Mouse (Mus musculus) heart, postnatal 36 days (tissue): ENCODE data around the gene Egln1. TPM values are rescaled to one million over a fixed set of nuclear protein-coding genes. Genes with fewer than 3 reads are reported as not detected.
A peak's percentile ranks its signal among the peaks of the same experiment; 100 is the strongest.

Source experiments
- DNase-seq, 2 experiments: peaks; one replicate each; pipeline ENCODE4 v3.0.0; 2021 to 2022
- intact Hi-C: fragments of 180-260 bp; cut with DNase I; formaldehyde crosslinking; loops from one replicate; pipeline ENCODE4 v1.15.1; 2025
- total RNA-seq, 2 experiments: library from RNA; stranded (reverse); gene quantifications; 2 replicates each; pipeline ENCODE4 v1.2.3; 2021

Gene Egln1
- 100 to 1,000 TPM; 294 to 306 TPM for total RNA-seq

- intact Hi-C loops = loop anchor here (1.0 to 5.0 kb wide), 4 partner anchors 37 to 87 kb away; partner anchors contain the start of genes Exoc8, Sprtn and Tsnax
- DNase-seq = peak; percentile 81 to 89
Observed at GRCm38 (mm10) chr8:124949209-124950068, at the start of gene Egln1. Gene Egln1 (minus strand): TSS chr8:124949324.

GRCm38 (mm10) chr8:124995776-124996175 lies 46.7 kb upstream of the Egln1 start:
- intact Hi-C loops = no loop called here
- DNase-seq = no peak

- intact Hi-C loops = no loop called here
- DNase-seq = no peak
Observed at GRCm38 (mm10) chr8:124991668-124991926, 42.5 kb upstream of the Egln1 start.

- intact Hi-C loops = no loop called here
- DNase-seq = no peak
Observed at GRCm38 (mm10) chr8:124990923-124991667, 42.0 kb upstream of the Egln1 start.

- intact Hi-C loops = no loop called here
- no peak for DNase-seq
Observed at GRCm38 (mm10) chr8:124980828-124981227, 31.7 kb upstream of the Egln1 start.

- DNase-seq = no peak
- intact Hi-C loops = no loop called here
Observed at GRCm38 (mm10) chr8:124980036-124980435, 30.9 kb upstream of the Egln1 start.

- no peak for DNase-seq
Observed at GRCm38 (mm10) chr8:124978026-124978425, 28.9 kb upstream of the Egln1 start.

GRCm38 (mm10) chr8:124976211-124976610 lies 27.1 kb upstream of the Egln1 start:
- intact Hi-C loops = no loop called here
- DNase-seq = no peak

More at GRCm38 (mm10) chr8:124978026-124978425, 28.9 kb upstream of the Egln1 start:
- intact Hi-C loops = no loop called here

- intact Hi-C loops = no loop called here
Observed at GRCm38 (mm10) chr8:124974254-124974653, 25.1 kb upstream of the Egln1 start.

GRCm38 (mm10) chr8:124973221-124973620 lies 24.1 kb upstream of the Egln1 start:
- intact Hi-C loops = no loop called here
- no peak for DNase-seq

More at GRCm38 (mm10) chr8:124974254-124974653, 25.1 kb upstream of the Egln1 start:
- DNase-seq = no peak

- intact Hi-C loops = no loop called here
- no peak for DNase-seq
Observed at GRCm38 (mm10) chr8:124970312-124970933, 21.3 kb upstream of the Egln1 start.

- intact Hi-C loops = no loop called here
- no peak for DNase-seq
Observed at GRCm38 (mm10) chr8:124964966-124965365, 15.8 kb upstream of the Egln1 start.

- intact Hi-C loops = no loop called here
- no peak for DNase-seq
Observed at GRCm38 (mm10) chr8:124963246-124963645, 14.1 kb upstream of the Egln1 start.

- DNase-seq = no peak
- intact Hi-C loops = no loop called here
Observed at GRCm38 (mm10) chr8:124960226-124960880, 11.2 kb upstream of the Egln1 start.

GRCm38 (mm10) chr8:124959462-124960225 lies 10.5 kb upstream of the Egln1 start:
- intact Hi-C loops = no loop called here
- no peak for DNase-seq

GRCm38 (mm10) chr8:124954572-124955082 lies 5.5 kb upstream of the Egln1 start:
- intact Hi-C loops = no loop called here
- no peak for DNase-seq

- intact Hi-C loops = no loop called here
- DNase-seq = no peak
Observed at GRCm38 (mm10) chr8:124953188-124953587, 4.1 kb upstream of the Egln1 start.

GRCm38 (mm10) chr8:124950865-124951264 lies 1.7 kb upstream of the Egln1 start:
- no peak for DNase-seq
- intact Hi-C loops = no loop called here

GRCm38 (mm10) chr8:124950069-124950456 lies 939 bp upstream of the Egln1 start:
- no peak for DNase-seq
- intact Hi-C loops = no loop called here

- DNase-seq = peak in 1 of 2 experiments; percentile 61
- intact Hi-C loops = loop anchor here (1.0 to 5.0 kb wide), 4 partner anchors 36 to 88 kb away; partner anchors contain the start of genes Exoc8, Sprtn and Tsnax
Observed at GRCm38 (mm10) chr8:124948733-124949111, 402 bp downstream of the Egln1 start.
